Mouse (Mus musculus): ENCODE measurements around the gene Ube2a.

DNA sequence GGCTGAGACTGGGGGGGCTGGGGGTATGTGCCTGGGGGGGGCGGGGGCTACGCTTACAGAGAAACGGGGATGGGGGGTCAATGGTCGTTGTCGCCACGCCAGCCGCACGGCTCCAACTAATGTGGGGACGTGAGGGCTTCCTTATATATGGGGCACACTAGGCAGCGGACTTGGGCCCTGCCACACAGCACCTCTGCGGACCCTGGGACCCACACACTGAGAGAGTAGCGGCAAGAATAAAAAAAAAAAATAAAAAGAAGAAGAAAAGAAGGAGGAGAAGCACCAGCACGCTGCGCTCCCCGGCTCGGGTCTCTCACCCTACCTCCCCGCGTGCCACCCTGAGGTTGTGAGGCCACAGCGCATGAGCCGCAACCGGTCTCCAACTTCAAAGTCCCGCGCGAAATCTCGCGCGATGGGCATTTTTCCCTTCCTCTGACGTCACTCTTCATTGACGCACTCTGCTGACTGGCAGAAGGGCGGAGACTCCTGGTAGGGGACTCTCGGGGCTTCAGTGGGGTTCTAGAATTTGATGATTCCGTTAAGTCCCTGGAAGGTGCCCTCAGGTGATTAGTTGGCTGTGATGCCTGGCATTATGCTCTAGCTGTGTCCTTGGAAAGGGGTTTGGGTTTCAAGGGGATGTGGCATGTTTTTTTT lies 29.5 kb downstream of the Ube2a start:
- peak; percentile 89 for TF ChIP-seq POLR2A (IDR thresholded peaks at IDR 0.05; ENCODE audit: insufficient read length, low read depth)
- TF ChIP-seq TCF3 (IDR thresholded peaks at IDR 0.05; ENCODE audit: insufficient read length, low read depth) = no peak
- TF ChIP-seq USF1 (IDR thresholded peaks at IDR 0.05; ENCODE audit: low read depth) = no peak
- TF ChIP-seq CEBPB (IDR thresholded peaks at IDR 0.05; ENCODE audit: insufficient read depth, poor library complexity, severe bottlenecking) = no peak
- no peak for TF ChIP-seq SRF (IDR thresholded peaks at IDR 0.05; ENCODE audit: control insufficient read depth, insufficient read length, low read depth)
- TF ChIP-seq MYOG (IDR thresholded peaks at IDR 0.05; ENCODE audit: control insufficient read depth in 1 of 3, insufficient read depth in 1 of 3, insufficient read length in 2 of 3, low read depth in 2 of 3) = no peak
- TF ChIP-seq POLR2AphosphoS2 (IDR thresholded peaks at IDR 0.05; ENCODE audit: insufficient read length, low read depth) = peak; percentile 87
